ENCODE assay signal across 24 mouse cellular contexts in the genomic region with DNA sequence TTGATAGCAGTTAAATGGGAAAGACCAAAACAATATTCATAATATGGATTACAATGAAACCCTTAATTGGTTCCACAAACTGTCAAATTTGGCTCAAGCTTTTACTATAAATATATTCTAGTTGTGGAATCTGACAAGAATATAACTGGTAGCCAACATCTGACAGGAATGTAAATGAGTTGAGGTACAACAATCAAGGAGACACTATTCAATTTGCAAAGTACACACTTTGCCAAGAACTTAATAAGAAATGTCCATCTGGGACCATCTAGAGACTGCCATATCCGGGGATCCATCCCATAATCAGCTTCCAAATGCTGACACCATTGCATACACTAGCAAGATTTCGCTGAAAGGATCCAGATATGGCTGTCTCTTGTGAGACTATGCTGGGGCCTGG.
DNase-seq lines count a peak whose midpoint lies in the region; ATAC-seq and TF ChIP-seq lines count a peak whose summit lies in the region.
"Had no signal": no experiment of that assay in that cellular context is flagged by ENCODE, and none has a peak within 500 bp of the region (broad histone marks: within the 10 kb centered on the region; RNA-seq: fewer than 3 reads in every experiment).

No protein-coding gene starts in this region.

- TF ChIP-seq POLR2A in brain, embryonic 14.5 days (IDR thresholded peaks at IDR 0.05; ENCODE audit: borderline replicate concordance, extremely low read depth, insufficient read depth, insufficient read length, poor library complexity, severe bottlenecking), result no peak

- no peak overlapping the region for H3K4me3 ChIP-seq in forebrain, embryonic 14.5 days (ENCODE audit: low read depth, low read length)
- no peak overlapping the region for H3K4me3 ChIP-seq in forebrain, embryonic 12.5 days (replicated peaks)
- no peak overlapping the region for H3K4me3 ChIP-seq in forebrain, embryonic 16.5 days (replicated peaks; ENCODE audit: low read length)
- H3K4me3 ChIP-seq in forebrain, embryonic 13.5 days, result no peak overlapping the region
- H3K4me3 ChIP-seq: embryonic facial prominence, embryonic 13.5 days; embryonic facial prominence, embryonic 15.5 days; erythroblast, embryonic 14.5 days had no signal

- H3K27me3 ChIP-seq in forebrain, embryonic 14.5 days (replicated peaks; ENCODE audit: control insufficient read depth, insufficient read depth, low read length), result no peaks in the 10 kb centered on the region
- no peaks in the 10 kb centered on the region for H3K27me3 ChIP-seq in forebrain, embryonic 12.5 days
- no peaks in the 10 kb centered on the region for H3K27me3 ChIP-seq in forebrain, embryonic 16.5 days (replicated peaks; ENCODE audit: control insufficient read depth, insufficient read depth, low read length)
- H3K27me3 ChIP-seq in forebrain, embryonic 13.5 days, result no peaks in the 10 kb centered on the region
- H3K27me3 ChIP-seq: CH12.LX; embryonic facial prominence, embryonic 13.5 days; embryonic facial prominence, embryonic 15.5 days had no signal

- no peaks in the 10 kb centered on the region for H3K4me1 ChIP-seq in forebrain, embryonic 14.5 days (ENCODE audit: control insufficient read depth, insufficient read depth, low read length)
- H3K4me1 ChIP-seq in forebrain, embryonic 12.5 days, result no peaks in the 10 kb centered on the region
- no peaks in the 10 kb centered on the region for H3K4me1 ChIP-seq in forebrain, embryonic 16.5 days (replicated peaks; ENCODE audit: control insufficient read depth, insufficient read depth, low read length)
- no peaks in the 10 kb centered on the region for H3K4me1 ChIP-seq in forebrain, embryonic 13.5 days
- H3K4me1 ChIP-seq: embryonic facial prominence, embryonic 13.5 days; embryonic facial prominence, embryonic 15.5 days had no signal

- H3K4me2 ChIP-seq in forebrain, embryonic 14.5 days (ENCODE audit: low read length), result no peak overlapping the region
- H3K4me2 ChIP-seq in forebrain, embryonic 12.5 days, result no peak overlapping the region
- no peak overlapping the region for H3K4me2 ChIP-seq in forebrain, embryonic 16.5 days (ENCODE audit: low read length)
- H3K4me2 ChIP-seq in forebrain, embryonic 13.5 days, result no peak overlapping the region
- H3K4me2 ChIP-seq: embryonic facial prominence, embryonic 13.5 days; embryonic facial prominence, embryonic 15.5 days had no signal

- WGBS in forebrain, embryonic 14.5 days, result 74% methylated on average over 2 of the region's 2 CpGs
- 84% methylated on average over 2 of the region's 2 CpGs for WGBS in forebrain, embryonic 12.5 days
- 56% methylated on average over 2 of the region's 2 CpGs for WGBS in forebrain, embryonic 16.5 days
- WGBS in forebrain, embryonic 13.5 days, result 87% methylated on average over 2 of the region's 2 CpGs

- ATAC-seq in forebrain, embryonic 14.5 days, result no peak
- no peak for ATAC-seq in forebrain, embryonic 12.5 days (ENCODE audit: low FRiP score)
- ATAC-seq in forebrain, embryonic 16.5 days, result peak; percentile 63
- ATAC-seq in forebrain, embryonic 13.5 days, result no peak; the same call in 1 of the 2 replicates
- ATAC-seq: activated CD4-positive, CD25-positive, alpha-beta regulatory T cell, adult 4 months; CD4-positive, CD25-positive, alpha-beta regulatory T cell, adult 4 months; Patski had no signal

- peak; percentile 27 for DNase-seq in forebrain, embryonic 14.5 days (ENCODE audit: low spot score)
- DNase-seq in brain, embryonic 14.5 days (ENCODE audit: low read depth), result peak; percentile 37
- DNase-seq: adrenal gland, adult 8-10 months; adrenal gland, postnatal 14 days; adrenal gland, postnatal 36 days; B cell, adult 2 months; cerebellum, adult 11 months; cerebellum, adult 18-20 months; cerebellum, adult 8-10 months; cerebellum, adult 9-11 months; cerebellum, postnatal 14 days; cerebellum, postnatal 36 days; embryo, embryonic 11 days had no signal

- H3K27ac ChIP-seq in forebrain, embryonic 14.5 days (ENCODE audit: low read depth, low read length), result no peak overlapping the region
- H3K27ac ChIP-seq in forebrain, embryonic 12.5 days, result no peak overlapping the region
- no peak overlapping the region for H3K27ac ChIP-seq in forebrain, embryonic 16.5 days (ENCODE audit: low read length)
- H3K27ac ChIP-seq in forebrain, embryonic 13.5 days, result no peak overlapping the region
- H3K27ac ChIP-seq: embryonic facial prominence, embryonic 13.5 days; embryonic facial prominence, embryonic 15.5 days had no signal

- no peaks in the 10 kb centered on the region for H3K36me3 ChIP-seq in forebrain, embryonic 14.5 days (ENCODE audit: control insufficient read depth, insufficient read depth, low read length)
- H3K36me3 ChIP-seq in forebrain, embryonic 12.5 days (replicated peaks), result no peaks in the 10 kb centered on the region
- no peaks in the 10 kb centered on the region for H3K36me3 ChIP-seq in forebrain, embryonic 16.5 days (ENCODE audit: control insufficient read depth, insufficient read depth)
- no peaks in the 10 kb centered on the region for H3K36me3 ChIP-seq in forebrain, embryonic 13.5 days (ENCODE audit: poor library complexity, severe bottlenecking)
- H3K36me3 ChIP-seq: embryonic facial prominence, embryonic 13.5 days; embryonic facial prominence, embryonic 15.5 days; G1E had no signal

- no peak overlapping the region for H3K9ac ChIP-seq in forebrain, embryonic 14.5 days (ENCODE audit: low read length)
- no peak overlapping the region for H3K9ac ChIP-seq in forebrain, embryonic 12.5 days
- no peak overlapping the region for H3K9ac ChIP-seq in forebrain, embryonic 16.5 days (replicated peaks; ENCODE audit: low read depth, low read length)
- no peak overlapping the region for H3K9ac ChIP-seq in forebrain, embryonic 13.5 days
- H3K9ac ChIP-seq: embryonic facial prominence, embryonic 13.5 days; embryonic facial prominence, embryonic 15.5 days had no signal

- no peak for TF ChIP-seq CTCF in brain, embryonic 14.5 days (IDR thresholded peaks at IDR 0.05; ENCODE audit: borderline replicate concordance, extremely low read depth, insufficient read depth, insufficient read length)

- no peaks in the 10 kb centered on the region for H3K9me3 ChIP-seq in forebrain, embryonic 14.5 days (replicated peaks; ENCODE audit: control insufficient read depth, low read length)
- H3K9me3 ChIP-seq in forebrain, embryonic 12.5 days, result no peaks in the 10 kb centered on the region
- H3K9me3 ChIP-seq in forebrain, embryonic 16.5 days (ENCODE audit: control insufficient read depth, low read length), result no peaks in the 10 kb centered on the region
- H3K9me3 ChIP-seq in forebrain, embryonic 13.5 days (replicated peaks), result no peaks in the 10 kb centered on the region
- H3K9me3 ChIP-seq: embryonic facial prominence, embryonic 13.5 days; embryonic facial prominence, embryonic 15.5 days; G1E had no signal
